Mouse (Mus musculus) embryo, embryonic 11 days (tissue): Measurements from ENCODE around the gene Fes.

Experiments
- DNase-seq: peaks from one replicate; pipeline ENCODE4 v3.0.0-alpha.2; 2015

The Fes gene

DNA sequence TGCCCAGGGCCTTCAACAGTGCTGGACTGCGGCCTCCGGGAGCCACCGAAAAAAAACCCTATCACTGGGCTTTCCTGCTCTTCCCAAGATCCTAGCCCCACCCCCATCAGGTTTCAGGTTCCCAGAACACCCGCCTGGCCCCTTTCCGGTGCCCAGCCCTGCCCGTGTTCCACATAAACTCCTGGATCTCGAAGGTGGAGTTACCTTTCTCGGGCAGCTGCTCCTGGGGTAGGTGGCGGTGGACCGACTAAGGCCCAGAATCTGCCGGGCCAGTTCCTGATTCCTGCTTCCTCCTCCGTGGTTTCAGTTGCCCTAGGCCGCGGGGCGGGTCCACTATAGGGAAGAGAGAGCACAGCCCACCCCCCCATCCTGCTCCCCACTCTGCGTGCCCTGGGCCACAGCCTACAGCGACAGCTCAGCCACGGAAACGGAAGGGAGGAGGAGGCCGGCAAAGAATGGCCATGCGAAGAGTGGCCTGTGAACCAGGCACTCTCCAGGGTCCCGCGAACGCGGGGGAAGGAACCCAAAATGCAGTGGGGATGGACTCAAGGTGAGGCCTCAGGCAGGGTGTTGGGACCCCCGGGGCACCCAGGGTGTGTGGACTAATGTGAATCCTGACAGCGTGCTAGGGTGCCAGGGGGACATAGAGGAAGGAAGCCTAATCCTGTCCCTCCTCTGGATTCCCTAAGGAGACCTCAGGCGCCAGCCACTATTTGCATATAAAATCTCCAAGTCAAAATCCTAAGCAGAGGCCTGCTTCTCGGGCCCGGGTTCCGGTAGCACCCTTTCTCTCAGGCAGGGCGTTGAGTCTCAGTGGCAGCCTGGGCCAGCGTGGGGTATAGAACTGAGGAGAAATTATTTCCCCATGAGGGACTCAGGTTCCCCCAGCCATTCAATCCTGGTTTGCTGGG lies at the start of gene Fes:
TSS of gene Fes (minus strand) at position 314 of the 911 bp plus-strand sequence.
- DNase-seq = peak; percentile 69

DNA sequence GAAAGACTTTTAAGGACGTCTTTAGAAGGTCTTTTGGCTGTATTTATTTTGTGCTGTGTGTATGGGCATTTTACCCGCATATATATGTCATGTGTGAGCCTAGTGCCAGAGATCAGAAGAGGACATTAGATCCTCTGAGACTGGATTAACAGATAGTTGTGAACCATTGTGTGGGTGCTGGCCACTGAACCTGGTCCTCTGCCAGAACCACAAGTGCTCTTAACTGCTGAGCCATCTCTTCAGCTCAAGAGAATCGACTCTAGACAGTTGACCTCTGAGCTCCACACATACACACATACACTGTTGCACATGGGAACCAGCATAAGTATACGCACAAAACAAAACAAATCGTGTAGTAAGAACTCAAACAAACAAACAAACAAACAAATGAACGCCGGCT lies 48.8 kb upstream of the Fes start:
- no peak for DNase-seq

DNA sequence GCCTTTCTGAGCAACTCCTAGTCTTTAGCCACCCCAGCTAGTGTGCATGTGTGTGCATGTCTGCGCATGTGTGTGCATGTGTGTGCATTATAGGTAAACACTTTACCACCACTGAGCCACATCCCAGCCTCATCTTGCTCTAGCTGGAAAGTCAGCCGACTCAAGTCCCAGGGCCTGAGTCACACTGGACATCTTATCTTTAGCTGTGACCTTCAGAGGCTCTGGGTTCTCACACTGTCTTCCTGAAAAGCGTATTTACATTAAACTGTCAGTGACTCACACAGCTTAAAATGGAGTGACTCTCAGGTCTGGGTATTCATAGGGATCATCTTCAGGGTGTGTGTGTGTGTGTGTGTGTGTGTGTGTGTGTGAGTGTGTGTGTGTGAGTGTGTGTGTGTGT lies 47.8 kb upstream of the Fes start:
- no peak for DNase-seq

DNA sequence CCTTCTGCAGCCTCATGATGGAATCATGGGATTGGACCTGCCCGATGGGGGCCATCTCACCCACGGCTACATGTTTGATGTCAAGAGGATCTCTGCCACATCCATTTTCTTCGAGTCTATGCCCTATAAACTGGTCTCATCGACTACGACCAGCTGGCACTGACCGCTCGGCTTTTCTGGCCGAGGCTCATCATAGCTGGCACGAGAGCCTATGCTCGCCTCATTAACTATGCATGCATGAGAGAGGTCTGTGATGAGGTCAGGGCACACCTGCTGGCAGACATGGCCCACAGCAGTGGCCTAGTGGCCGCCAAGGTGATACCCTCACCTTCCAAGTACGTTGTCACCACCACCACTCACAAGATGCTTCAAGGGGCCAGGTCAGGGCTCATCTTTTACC lies 41.9 kb upstream of the Fes start:
- DNase-seq = no peak

DNA sequence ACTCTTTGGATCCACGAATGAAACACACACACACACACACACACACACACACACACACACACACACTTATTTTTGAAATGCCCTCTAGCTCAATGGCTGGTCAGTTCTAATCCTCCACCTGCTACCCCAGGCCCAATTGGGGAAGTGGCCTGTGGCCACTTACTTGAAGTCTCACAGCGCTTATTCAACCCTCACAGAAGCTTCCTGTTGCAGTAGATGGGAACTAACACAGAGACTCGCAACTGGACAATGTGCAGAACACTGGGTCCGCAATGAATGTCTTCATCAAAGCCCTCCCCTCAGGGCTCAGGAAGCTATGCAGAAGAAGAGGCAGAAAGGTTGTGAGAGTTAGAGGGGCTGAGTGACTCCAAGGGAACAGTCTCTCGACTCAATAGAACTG lies 40.0 kb upstream of the Fes start:
- no peak for DNase-seq

DNA sequence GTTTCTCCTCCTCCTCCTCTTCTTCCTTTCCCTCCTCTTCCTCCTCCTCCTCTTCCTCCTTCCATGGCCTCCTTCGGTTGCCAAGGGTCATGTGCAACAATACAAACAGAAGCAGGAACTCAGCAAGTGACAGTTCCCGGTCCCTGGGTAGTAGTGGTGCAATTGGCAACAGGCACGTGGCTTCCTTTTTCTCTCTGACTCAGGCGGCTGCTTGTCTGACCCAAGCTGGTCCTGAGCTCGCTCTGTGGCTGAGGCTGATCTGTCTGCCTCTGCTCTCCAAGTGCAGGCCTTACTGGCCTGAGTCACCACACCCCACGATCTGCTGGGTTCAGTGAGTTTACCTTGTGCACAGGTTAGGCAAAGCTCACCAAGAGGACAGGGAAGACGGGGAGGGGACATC lies 38.6 kb upstream of the Fes start:
- no peak for DNase-seq

DNA sequence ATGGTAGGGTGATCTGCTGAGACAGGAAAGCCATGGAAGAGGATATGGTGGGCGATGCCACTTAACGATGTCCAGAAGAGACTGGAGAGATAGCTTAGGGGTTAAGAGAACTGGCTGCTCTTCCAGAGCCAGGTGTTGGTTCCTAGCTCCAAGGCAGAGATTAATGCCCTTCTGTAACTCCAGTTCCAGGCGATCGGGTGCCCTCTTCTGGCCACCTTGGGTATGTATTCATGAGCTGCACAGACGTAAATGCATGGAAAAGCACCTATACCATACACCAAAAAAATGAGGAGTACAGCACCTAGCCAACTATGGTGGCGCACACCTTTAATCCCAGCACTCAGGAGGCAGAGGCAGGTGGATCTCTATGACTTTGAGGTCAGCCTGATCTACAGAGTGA lies 37.0 kb upstream of the Fes start:
- DNase-seq = no peak

GRCm38 (mm10) chr7:80422759-80423480 lies 35.2 kb upstream of the Fes start:
- no peak for DNase-seq

GRCm38 (mm10) chr7:80421576-80421975 lies 33.8 kb upstream of the Fes start:
- DNase-seq = no peak

DNA sequence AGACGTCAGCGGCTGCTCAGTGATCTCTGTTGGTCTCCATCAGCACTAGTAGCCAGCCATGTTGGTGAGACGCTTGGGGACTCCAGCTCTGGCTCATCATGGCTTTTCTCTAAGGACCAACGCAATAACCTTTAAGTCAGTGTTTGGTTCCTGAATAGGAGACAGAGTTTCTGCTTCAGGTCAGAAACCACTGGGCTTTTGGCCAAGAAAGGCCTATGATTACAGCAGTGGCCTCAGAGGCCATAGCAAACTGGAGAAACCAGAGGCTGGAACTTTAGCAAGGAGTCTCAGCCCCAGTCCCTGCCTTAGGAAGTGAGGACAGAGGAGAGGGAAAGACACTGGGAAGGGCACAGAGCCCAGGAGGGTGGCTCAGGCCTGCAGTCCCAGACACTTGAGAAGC lies 32.8 kb upstream of the Fes start:
- no peak for DNase-seq

GRCm38 (mm10) chr7:80419278-80419677 lies 31.5 kb upstream of the Fes start:
- no peak for DNase-seq

DNA sequence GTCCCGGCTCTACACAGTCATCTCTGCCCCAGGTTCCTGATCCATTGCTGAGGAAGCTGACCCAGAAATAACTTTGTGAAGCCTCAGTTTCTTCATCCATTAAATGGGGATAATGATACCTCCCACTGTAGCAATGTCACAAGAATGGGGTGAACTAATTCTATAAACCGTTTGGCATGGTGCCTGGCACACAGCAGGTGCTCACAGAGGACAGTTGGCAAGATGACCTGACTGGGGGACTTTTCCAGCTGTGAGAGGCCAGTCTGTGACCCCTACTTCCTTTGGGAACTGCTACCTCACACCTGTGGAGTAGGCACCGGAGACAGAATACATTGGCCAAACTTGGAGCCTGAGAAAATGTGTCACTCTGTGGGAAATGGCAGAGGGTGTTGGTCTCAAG lies 30.3 kb upstream of the Fes start:
- no peak for DNase-seq

- no peak for DNase-seq
Observed at GRCm38 (mm10) chr7:80417601-80418000, 29.9 kb upstream of the Fes start.

DNA sequence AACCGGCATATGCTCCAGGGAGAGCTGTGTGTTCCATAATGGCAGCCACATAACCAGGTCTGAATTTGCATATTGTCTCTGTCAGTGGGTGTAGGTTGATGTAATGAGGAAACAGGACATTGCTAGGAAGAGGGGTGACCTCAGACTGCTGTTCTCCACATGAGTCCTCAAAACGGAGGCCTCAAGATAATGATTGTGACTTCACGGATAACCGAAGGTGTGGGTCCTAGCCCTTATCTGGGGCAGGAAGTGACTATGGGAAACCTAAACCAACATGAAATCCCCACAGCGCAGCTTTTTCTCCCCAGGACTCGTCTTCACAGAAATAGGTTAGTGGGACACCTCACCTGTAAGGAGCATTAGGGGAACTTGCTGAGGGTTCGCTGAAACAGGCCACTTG lies 29.2 kb upstream of the Fes start:
- DNase-seq = no peak

GRCm38 (mm10) chr7:80414303-80414855 lies 26.6 kb upstream of the Fes start:
- DNase-seq = no peak

- no peak for DNase-seq
Observed at GRCm38 (mm10) chr7:80413512-80414302, 26.0 kb upstream of the Fes start.

DNA sequence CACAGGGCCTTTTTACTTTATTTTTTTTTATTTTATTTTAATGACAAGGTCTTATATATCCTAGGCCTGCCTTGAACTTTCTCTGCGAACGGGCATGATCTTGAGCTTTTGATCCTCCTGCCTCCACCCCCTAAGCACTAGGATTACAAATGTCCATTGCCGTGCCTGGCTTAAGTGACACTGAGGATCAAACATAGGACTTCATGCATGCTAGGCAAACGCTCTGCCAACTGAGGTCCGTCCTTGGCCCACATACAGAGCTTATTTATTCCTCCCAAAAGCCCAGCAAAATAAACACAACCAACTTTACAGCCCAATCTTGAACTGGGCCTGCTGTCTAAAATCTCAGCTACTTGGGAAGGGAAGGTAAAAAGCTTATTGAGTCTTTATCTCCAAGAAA lies 25.0 kb upstream of the Fes start:
- DNase-seq = no peak

- no peak for DNase-seq
Observed at GRCm38 (mm10) chr7:80412279-80412678, 24.5 kb upstream of the Fes start.

- no peak for DNase-seq
Observed at GRCm38 (mm10) chr7:80410380-80410779, 22.6 kb upstream of the Fes start.

- no peak for DNase-seq
Observed at GRCm38 (mm10) chr7:80407712-80408111, 20.0 kb upstream of the Fes start.

DNA sequence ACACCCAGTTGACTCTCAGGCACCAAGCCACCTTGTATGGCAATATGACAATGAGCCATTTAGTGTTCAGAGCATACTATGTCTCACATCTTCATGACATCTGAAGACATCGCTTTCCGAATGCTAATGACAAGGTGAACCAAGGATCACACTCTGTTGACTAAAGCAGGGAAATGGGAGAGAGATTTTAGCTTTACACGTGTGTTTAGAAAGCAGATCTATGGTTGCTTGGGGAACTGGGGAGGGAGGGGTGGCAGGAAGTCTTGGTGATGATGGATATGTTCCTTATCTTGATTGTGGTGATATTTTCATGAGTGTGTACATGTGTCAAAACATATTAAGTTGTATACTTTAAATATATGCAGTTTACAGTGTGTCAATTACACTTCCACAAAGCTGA lies 18.4 kb upstream of the Fes start:
- no peak for DNase-seq

GRCm38 (mm10) chr7:80405188-80405695 lies 17.5 kb upstream of the Fes start, which contains the start of gene Furin:
Gene Furin (minus strand): TSS chr7:80405436.
- DNase-seq = no peak
